Mouse (Mus musculus) brown adipose tissue, adult 24 weeks (tissue): ENCODE measurements around the gene Myo15b. TPM values are rescaled to one million over a fixed set of nuclear protein-coding genes. Genes with fewer than 3 reads are reported as not detected.

Experiments
- H3K27ac ChIP-seq: fragments of 200-500 bp; replicated peaks from 2 replicates; pipeline ENCODE4 v1.5.1; 2012; ENCODE audit warnings: low read depth, mild to moderate bottlenecking, low read length
- H3K4me1 ChIP-seq: fragments of 200-500 bp; 2 replicates; pipeline ENCODE4 v1.6.1; 2012; ENCODE audit warnings: low read length, mixed read lengths; ENCODE audit not compliant: control insufficient read depth, insufficient read depth, insufficient read length
- H3K4me3 ChIP-seq: fragments of 200-500 bp; 2 replicates; pipeline ENCODE4 v1.5.1; 2012; ENCODE audit warnings: low read depth, mild to moderate bottlenecking, low read length, moderate library complexity; ENCODE audit not compliant: insufficient read depth
- polyA plus RNA-seq: library from polyadenylated mRNA; stranded (reverse); fragments of >200 nt; gene quantifications from 2 replicates; pipeline ENCODE4 v1.2.4, GENCODE M21; 2012; ENCODE audit not compliant: missing spikeins, insufficient read depth, insufficient read length

Gene Myo15b
- polyA plus RNA-seq, 1 experiment, result not detected

DNA sequence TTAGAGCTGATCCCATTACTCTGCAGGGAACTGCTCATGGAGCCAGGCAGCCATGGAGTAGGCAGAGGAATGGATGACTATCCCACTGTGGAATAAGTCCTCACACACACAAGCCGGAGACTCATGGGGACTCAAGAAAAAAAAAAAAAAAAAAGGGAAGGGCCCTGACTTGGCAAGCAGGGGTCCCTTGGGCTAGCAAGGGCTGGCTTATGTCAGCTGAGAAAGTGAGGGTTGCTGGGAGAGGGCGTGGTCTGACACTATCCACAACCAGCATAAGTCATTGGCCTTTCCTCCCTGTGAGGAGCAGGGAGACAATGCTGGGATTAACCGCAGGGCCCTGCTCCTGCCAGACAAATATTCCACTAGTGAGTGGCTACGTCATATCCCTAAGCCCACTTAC, 58.4 kb downstream of the Myo15b start:
- no peak overlapping the region for H3K4me3 ChIP-seq
- H3K4me1 ChIP-seq, result no peaks in the 10 kb centered on the region
- no peak overlapping the region for H3K27ac ChIP-seq

DNA sequence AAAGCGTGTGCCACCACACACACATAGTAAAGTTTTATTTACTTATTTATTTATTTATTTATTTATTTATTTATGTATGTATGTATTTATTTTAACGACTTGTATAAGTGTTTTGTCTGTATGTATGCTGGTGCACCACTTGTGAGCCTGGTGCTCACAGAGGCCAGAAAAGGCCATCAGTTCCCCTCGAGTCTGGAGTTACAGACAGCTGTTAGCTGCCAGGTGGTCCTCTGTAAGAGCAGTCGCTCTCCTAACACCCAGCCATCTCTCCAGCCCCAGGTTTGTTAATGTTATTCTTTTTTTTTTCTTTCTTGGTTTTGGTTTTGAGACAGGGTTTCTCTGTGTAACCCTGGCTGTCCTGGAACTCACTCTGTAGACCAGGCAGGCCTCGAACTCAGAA, 60.4 kb downstream of the Myo15b start:
- Histone ChIP-seq H3K27ac (no peak overlapping the region), H3K4me1 (no peaks in the 10 kb centered on the region), H3K4me3 (no peak overlapping the region)

GRCm38 (mm10) chr11:115919073-115919472, 60.9 kb downstream of the Myo15b start:
- no peak overlapping the region for H3K4me3 ChIP-seq
- no peaks in the 10 kb centered on the region for H3K4me1 ChIP-seq
- H3K27ac ChIP-seq, result no peak overlapping the region

- Histone ChIP-seq H3K4me1 (no peaks in the 10 kb centered on the region), H3K27ac (no peak overlapping the region), H3K4me3 (no peak overlapping the region)
Observed at GRCm38 (mm10) chr11:115920110-115920818, 62.1 kb downstream of the Myo15b start.

DNA sequence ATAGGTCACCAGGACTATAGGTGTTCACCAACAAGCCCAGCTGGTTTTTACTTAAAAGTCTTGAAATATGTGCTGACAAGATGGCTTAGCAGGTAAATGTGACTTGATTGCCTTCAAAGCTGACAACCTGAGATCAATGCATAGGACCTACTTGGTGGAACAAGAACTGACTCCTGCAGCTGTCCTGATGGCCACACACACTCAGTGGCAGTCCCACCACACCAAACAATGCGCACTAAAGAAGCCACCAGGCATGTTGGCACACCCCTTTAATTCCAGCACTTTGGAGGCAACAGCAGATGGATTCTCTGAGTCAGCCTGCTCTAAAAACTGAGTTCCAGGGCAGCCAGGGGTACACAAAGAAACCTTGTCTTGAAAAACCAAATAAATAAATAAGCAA, 63.8 kb downstream of the Myo15b start:
- no peaks in the 10 kb centered on the region for H3K4me1 ChIP-seq
- no peak overlapping the region for H3K27ac ChIP-seq

GRCm38 (mm10) chr11:115929031-115929430, 70.8 kb downstream of the Myo15b start:
- H3K4me3 ChIP-seq, result no peak overlapping the region
- H3K4me1 ChIP-seq, result peaks cover 5% of the 10 kb centered on the region
- no peak overlapping the region for H3K27ac ChIP-seq

More for the DNA sequence above, 63.8 kb downstream of the Myo15b start:
- H3K4me3 ChIP-seq, result no peak overlapping the region

DNA sequence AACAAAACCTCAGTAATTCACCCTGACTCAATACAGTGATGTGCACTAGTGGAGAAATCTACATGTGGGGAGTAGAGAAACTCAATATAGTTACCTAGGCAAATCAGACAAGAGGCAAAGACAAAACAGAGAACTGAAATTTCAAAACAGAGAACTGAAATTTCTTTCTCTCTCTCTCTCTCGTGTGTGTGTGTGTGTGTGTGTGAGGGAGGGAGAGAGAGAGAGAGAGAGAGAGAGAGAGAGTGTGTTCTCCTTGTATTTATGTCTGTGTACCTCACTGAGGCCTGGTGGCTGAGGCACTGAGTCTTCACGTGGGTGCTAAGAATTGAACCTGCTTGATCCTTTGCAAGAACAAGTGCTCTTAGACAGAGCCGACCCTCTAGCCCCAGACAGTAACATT, 71.6 kb downstream of the Myo15b start:
- Histone ChIP-seq H3K4me1 (peaks cover 5% of the 10 kb centered on the region), H3K4me3 (no peak overlapping the region), H3K27ac (no peak overlapping the region)

- Histone ChIP-seq H3K4me1 (peaks cover 5% of the 10 kb centered on the region), H3K27ac (no peak overlapping the region), H3K4me3 (no peak overlapping the region)
Observed at GRCm38 (mm10) chr11:115931235-115931634, 73.0 kb downstream of the Myo15b start.

DNA sequence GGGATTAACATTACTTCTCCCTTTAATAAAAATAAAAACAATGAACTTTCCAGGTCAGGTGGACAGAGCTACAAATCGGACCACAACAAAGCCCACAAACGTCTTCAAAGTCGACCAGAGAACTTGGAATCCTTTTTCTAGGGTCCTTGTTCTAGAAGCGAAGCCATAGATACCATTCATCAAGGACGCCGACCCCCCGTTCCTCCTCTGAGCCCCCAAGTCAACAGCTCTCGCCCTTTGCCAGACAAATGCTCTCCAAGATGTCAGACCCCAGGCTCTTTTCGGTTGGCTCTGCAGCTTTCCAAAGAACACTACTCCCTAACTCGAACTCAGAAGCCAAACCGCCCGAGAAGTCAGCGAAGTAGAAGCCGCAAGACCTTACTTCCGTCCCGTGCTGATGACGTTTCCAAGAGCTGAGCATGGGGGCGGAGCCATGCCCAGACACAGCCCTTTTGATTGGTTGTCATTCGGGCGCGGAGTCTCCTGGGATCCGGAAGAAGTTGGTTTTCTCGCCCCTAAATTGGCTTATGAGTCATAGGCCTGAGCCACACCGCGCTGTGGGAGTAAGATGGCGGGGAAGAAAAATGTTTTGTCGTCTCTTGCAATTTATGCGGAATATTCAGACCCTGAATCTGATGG, 75.0 kb downstream of the Myo15b start, which contains the start of the genes Sap30bp and Recql5:
Gene Sap30bp, plus strand, starts transcription at position 175 of the 639 bp plus-strand sequence.
Gene Recql5, minus strand, starts transcription at position 370 of the 639 bp plus-strand sequence.
- peaks cover 5% of the 10 kb centered on the region for H3K4me1 ChIP-seq
- H3K27ac ChIP-seq, result 0 out of 2 replicates have a peak within 1 kb of the TSS, but pooled peaks have one; percentile 8
- H3K4me3 ChIP-seq, result peak within 1 kb of the TSS; percentile 89

DNA sequence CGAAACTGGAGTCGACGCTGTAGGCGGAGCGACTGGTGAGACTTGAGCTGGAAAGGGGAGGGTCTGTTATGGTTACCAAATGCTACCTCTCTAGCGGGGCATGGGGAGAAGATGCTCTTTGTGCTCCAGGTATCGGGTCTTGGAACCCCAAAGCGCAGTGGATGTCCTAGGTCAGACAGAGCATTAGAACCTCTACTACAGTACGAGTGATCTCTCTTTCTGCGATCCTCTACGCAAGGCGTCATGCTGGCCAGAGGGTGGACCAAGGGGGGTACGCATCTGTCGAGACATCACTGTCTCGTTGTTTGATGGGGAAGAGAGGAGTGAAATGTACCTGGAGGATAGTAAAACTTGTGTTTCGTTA, 75.5 kb downstream of the Myo15b start:
- H3K27ac ChIP-seq, result 0 out of 2 replicates have a peak overlapping the region, but pooled peaks have one; percentile 8
- H3K4me3 ChIP-seq, result peak overlapping the region; percentile 77
- H3K4me1 ChIP-seq, result peaks cover 5% of the 10 kb centered on the region

DNA sequence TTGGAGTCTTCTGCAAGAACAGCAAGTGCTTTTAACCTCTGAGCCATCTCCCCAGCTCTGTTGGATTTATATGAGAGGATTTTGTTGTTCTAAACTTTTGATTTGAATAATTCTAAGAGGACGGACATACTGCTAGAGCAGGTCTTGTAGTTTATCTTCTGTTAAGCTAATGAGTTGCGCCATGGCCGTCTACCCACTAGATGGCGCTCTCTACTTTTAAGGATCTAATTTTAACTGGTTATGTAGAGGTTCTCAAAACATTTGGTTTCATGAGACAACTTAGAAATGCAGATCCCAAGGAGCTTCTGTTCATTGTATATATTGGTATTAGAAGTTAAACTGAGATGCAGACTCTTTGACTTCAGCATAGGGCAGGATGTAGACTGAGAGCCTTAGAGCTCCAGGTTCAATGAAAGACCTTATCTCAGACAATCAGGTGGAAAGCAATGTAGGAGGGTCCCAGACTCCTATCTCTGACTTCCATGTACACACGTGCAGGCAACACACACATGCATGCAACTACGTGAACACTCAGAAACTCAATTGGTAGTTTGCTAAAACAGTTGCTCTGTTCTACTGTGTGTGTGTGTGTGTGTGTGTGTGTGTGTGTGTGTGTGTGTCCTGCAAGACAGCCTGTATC, 81.6 kb downstream of the Myo15b start:
- no peak overlapping the region for H3K4me3 ChIP-seq
- H3K4me1 ChIP-seq, result no peaks in the 10 kb centered on the region
- H3K27ac ChIP-seq, result no peak overlapping the region

- Histone ChIP-seq H3K27ac (no peak overlapping the region), H3K4me1 (no peaks in the 10 kb centered on the region), H3K4me3 (no peak overlapping the region)
Observed at GRCm38 (mm10) chr11:115941980-115942379, 83.8 kb downstream of the Myo15b start.

Other genes starting within 250 kb of the Myo15b start
- 120 and 127 TPM in 2 replicates for gene Mif4gd, start 245.4 kb upstream of the Myo15b start, polyA plus RNA-seq
- 392 and 520 TPM in 2 replicates for gene Slc25a19, start 230.1 kb upstream of the Myo15b start, polyA plus RNA-seq
- gene Grb2, start 149.8 kb upstream of the Myo15b start, polyA plus RNA-seq, result 29.1 and 32.4 TPM in 2 replicates
- 18.0 and 23.0 TPM in 2 replicates for gene Tmem94, start 93.0 kb upstream of the Myo15b start, polyA plus RNA-seq
- gene Caskin2, start 44.8 kb upstream of the Myo15b start, polyA plus RNA-seq, result 8.8 and 10.4 TPM in 2 replicates
- 6.1 and 6.8 TPM in 2 replicates for gene Tsen54, start 43.7 kb upstream of the Myo15b start, polyA plus RNA-seq
- gene Llgl2, start 34.4 kb upstream of the Myo15b start, polyA plus RNA-seq, result 4.0 and 5.5 TPM in 2 replicates
- gene Smim5, start 41.6 kb downstream of the Myo15b start, polyA plus RNA-seq, result not detected in 2 replicates
- gene Smim6, start 53.6 kb downstream of the Myo15b start, polyA plus RNA-seq, result not detected in 2 replicates
- 10.0 and 12.0 TPM in 2 replicates for gene Sap30bp, start 74.9 kb downstream of the Myo15b start, polyA plus RNA-seq
- 4.2 and 5.3 TPM in 2 replicates for gene Recql5, start 75.1 kb downstream of the Myo15b start, polyA plus RNA-seq
- 1.5 and 2.2 TPM in 2 replicates for gene Itgb4, start 116.3 kb downstream of the Myo15b start, polyA plus RNA-seq
- 9.6 and 12.4 TPM in 2 replicates for gene Galk1, start 154.3 kb downstream of the Myo15b start, polyA plus RNA-seq
- gene H3f3b, start 169.6 kb downstream of the Myo15b start, polyA plus RNA-seq, result 85.7 and 112 TPM in 2 replicates
- 2.9 and 4.0 TPM in 2 replicates for gene Unk, start 171.9 kb downstream of the Myo15b start, polyA plus RNA-seq
- not detected in 2 replicates for gene Unc13d, start 219.6 kb downstream of the Myo15b start, polyA plus RNA-seq
- 73.7 and 124 TPM in 2 replicates for gene Wbp2, start 228.6 kb downstream of the Myo15b start, polyA plus RNA-seq